Mouse (Mus musculus): Measurements from ENCODE around the gene Podn. TPM values are rescaled to one million over a fixed set of nuclear protein-coding genes. Genes with fewer than 3 reads are reported as not detected.
"Not testable (repeated sequence)": the region's sequence is repeated elsewhere in the genome, so short reads cannot be mapped to it uniquely, and the experiment has no call there.

Gene Podn
- polyA plus RNA-seq, 1 experiment from 2014 or later = 0.27 TPM

DNA sequence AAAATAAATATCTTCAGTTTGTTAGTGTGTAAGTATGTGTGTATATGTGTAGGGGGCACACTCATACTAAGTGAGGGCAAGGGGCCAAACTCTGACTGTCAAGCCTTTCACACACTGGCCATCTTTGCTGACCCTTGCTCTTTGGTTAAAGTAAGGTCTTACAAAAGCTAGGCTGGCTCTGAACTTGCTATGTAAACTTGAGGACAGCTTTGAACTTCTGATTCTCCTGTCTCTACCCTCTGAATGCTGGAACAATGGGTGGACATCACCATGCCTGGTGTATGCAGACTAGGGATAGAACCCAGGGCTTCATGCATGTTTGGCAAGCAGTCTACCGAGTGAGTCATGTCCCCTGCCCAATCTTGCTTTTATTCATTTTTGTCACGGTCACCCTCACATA, 20.2 kb upstream of the Podn start:
- Histone ChIP-seq H3K27me3 (no peaks in the 10 kb centered on the region), H3K4me3 (replicated peaks) (no peak overlapping the region), H3K9me3 (no peaks in the 10 kb centered on the region), H3K27ac (no peak overlapping the region), H3K4me1 (no peaks in the 10 kb centered on the region), H3K36me3 (replicated peaks) (0 out of 2 replicates have a peak, but pooled peaks cover 4% of the 10 kb centered on the region), H3K4me2 (no peak overlapping the region), H3K9ac (no peak overlapping the region)
- ATAC-seq (ENCODE audit: low FRiP score) = no peak
- WGBS = 91% methylated on average over 2 of the region's 2 CpGs

DNA sequence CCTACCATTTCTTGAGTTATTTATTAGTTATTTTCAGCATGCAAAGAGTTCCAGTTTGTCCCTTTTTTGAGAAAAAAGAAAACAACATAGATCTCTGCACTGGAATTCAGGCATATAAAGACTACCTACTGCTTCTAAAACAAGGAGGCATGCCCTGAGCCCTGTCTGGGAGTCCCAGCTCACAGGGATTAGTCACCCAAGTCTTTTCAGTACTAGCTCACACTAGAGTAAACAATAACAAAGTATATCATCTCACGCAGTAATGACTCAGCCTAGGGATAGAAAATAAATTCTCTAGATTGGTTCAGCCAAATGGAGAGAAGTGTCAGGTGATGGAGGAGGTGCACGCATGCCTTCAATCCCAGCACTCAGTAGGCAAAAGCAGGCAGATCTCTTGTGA, 14.5 kb upstream of the Podn start:
- Histone ChIP-seq H3K9ac (no peak overlapping the region), H3K4me3 (replicated peaks) (no peak overlapping the region), H3K9me3 (no peaks in the 10 kb centered on the region), H3K27ac (no peak overlapping the region), H3K4me2 (no peak overlapping the region), H3K27me3 (no peaks in the 10 kb centered on the region), H3K36me3 (replicated peaks) (0 out of 2 replicates have a peak, but pooled peaks cover 4% of the 10 kb centered on the region), H3K4me1 (no peaks in the 10 kb centered on the region)
- WGBS = 51% methylated on average over 2 of the region's 2 CpGs
- no peak for ATAC-seq (ENCODE audit: low FRiP score)

DNA sequence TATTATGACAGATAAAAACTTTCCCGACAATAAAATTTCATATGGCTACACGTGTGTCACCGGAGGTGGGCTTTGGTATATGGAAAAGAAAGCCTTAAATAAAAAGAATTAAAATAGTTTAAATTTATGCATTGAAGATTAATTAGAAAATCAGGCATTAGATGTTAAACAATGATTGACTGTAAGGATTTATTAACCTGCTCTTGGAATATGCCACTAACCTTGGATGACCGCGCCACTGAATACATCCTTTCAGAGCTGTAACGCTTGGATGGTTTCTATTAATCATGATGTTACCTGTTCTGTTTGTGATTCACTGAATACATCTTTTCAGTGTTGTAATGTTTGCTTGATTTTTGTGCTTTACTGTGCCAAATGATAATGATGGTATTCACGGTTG, 13.5 kb upstream of the Podn start:
- 95% methylated on average over 7 of the region's 7 CpGs for WGBS
- H3K4me1 ChIP-seq = no peaks in the 10 kb centered on the region
- no peaks in the 10 kb centered on the region for H3K27me3 ChIP-seq
- no peak overlapping the region for H3K4me2 ChIP-seq
- H3K36me3 ChIP-seq (replicated peaks) = 0 out of 2 replicates have a peak, but pooled peaks cover 4% of the 10 kb centered on the region
- ATAC-seq (ENCODE audit: low FRiP score) = no peak
- H3K4me3 ChIP-seq (replicated peaks) = no peak overlapping the region
- H3K27ac ChIP-seq = no peak overlapping the region
- H3K9me3 ChIP-seq = no peaks in the 10 kb centered on the region
- no peak overlapping the region for H3K9ac ChIP-seq

DNA sequence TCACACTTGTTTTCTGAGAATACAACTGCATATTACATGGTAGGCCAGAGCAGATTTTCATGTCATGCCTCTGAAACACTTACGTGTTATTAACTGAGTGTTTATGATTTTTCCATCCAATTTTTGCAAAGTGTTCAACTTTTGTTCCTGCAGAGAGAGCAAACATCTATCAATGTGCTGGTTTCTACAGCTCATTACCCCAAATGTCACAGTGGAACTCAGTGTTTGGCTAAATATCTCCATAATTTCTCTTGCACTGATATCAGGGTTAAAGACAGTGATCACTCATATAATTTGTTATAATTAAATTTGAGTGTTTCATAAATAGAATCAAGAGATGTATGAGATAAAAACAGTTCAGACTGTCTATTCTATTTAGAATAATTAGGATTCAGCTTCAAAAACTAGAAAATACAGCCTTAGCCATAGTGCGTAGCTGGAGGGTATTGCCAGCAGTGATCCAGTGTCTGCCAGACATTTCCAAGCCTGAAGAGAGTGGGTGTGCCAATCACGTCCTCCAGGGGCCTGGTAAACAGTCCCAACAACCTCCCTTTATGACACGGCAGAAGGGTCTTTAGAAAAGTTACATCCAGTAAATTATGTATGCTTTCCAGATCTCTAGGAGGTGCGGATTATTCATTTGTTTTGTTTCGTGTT, 3.4 kb downstream of the Podn start:
- no peaks in the 10 kb centered on the region for H3K4me1 ChIP-seq
- no peak overlapping the region for H3K9ac ChIP-seq
- no peak for ATAC-seq (ENCODE audit: low FRiP score)
- H3K4me2 ChIP-seq = no peak overlapping the region
- WGBS = 91% methylated on average over 6 of the region's 6 CpGs
- no peaks in the 10 kb centered on the region for H3K9me3 ChIP-seq
- no peak overlapping the region for H3K4me3 ChIP-seq (replicated peaks)
- no peaks in the 10 kb centered on the region; the same call in 1 of the 2 replicates for H3K36me3 ChIP-seq (replicated peaks)
- H3K27ac ChIP-seq = no peak overlapping the region
- no peaks in the 10 kb centered on the region for H3K27me3 ChIP-seq

DNA sequence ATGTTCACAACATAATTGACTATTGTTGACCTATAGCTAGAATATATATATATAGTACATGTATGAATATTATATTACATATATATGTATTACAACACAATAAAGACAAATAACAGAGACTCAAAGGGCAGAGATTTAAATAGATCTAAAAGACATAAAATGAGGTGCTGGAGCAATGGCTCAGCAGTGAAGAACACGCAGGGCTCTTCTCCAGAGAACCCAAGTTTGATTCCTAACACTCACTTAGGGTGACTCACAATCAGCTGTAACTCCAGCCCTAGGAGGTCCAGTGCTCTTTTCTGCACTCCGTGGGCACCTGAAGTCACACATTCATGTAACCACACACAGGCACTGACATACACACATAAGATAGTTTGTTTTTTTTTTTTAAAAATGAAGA, 12.3 kb downstream of the Podn start:
- H3K27ac ChIP-seq = no peak overlapping the region
- no peak overlapping the region for H3K4me2 ChIP-seq
- no peak overlapping the region for H3K4me3 ChIP-seq (replicated peaks)
- no peaks in the 10 kb centered on the region for H3K36me3 ChIP-seq (replicated peaks)
- H3K4me1 ChIP-seq = peaks cover 7% of the 10 kb centered on the region; the same call in 1 of the 2 replicates
- H3K9ac ChIP-seq = no peak overlapping the region
- 87% methylated on average over 2 of the region's 2 CpGs for WGBS
- no peaks in the 10 kb centered on the region for H3K9me3 ChIP-seq
- ATAC-seq (ENCODE audit: low FRiP score) = no peak
- H3K27me3 ChIP-seq = no peaks in the 10 kb centered on the region

DNA sequence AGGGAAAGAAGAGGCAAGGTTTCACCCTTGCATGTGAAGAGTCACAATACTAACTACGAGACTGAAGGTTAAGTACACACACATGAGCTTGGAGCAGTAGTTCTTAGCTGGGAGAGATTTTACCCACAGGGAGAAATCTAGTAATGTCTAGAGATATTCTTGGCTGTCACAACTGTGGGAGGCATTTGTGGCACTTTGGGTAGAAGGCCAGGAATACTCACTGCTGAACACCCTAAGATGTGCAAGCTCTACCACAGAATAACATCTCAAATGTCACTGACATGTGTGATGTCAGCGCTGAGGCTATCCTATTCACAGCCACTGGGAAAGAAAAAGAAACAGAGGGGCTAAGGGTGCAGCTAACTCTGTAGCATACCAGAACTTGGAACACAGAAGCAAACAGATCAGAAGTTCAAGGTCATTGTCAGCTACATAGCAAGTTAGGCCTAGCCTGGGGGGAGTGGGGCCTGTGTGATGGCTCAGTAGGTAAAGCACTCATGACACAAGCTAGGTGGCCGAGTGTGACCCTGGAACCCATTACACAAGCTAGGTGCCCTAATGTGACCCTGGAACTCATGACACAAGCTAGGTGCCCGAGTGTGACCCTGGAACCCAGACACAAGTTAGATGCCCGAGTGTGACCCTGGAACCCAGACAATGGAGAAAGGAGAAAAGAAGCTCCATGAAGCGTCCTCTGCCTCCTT, 13.1 kb downstream of the Podn start:
- no peak for ATAC-seq (ENCODE audit: low FRiP score)
- peaks cover 7% of the 10 kb centered on the region; the same call in 1 of the 2 replicates for H3K4me1 ChIP-seq
- WGBS = 82% methylated on average over 6 of the region's 6 CpGs

DNA sequence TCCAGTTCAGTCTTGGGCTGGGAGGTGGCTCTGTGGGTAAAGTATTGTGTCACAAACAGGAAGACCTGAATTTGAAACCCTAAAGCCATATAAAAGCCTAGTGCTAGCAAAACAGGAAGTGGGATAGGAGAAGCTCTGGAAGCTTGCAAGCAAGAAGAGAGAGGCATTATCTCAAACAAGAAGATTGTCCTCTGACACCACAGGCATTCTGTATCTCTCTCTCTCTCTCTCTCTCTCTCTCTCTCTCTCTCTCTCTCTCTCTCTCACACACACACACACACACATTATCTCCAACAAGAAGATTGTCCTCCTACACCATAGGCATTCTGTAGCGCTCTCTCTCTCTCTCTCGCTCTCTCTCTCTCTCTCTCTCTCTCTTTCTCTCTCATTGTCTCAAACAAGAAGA, 13.8 kb downstream of the Podn start:
- no peak for ATAC-seq (ENCODE audit: low FRiP score)
- no peak overlapping the region for H3K4me2 ChIP-seq
- H3K36me3 ChIP-seq (replicated peaks) = no peaks in the 10 kb centered on the region
- no peaks in the 10 kb centered on the region for H3K27me3 ChIP-seq
- no peak overlapping the region for H3K27ac ChIP-seq
- no peak overlapping the region for H3K4me3 ChIP-seq (replicated peaks)
- H3K9me3 ChIP-seq = no peaks in the 10 kb centered on the region
- H3K4me1 ChIP-seq = peaks cover 7% of the 10 kb centered on the region; the same call in 1 of the 2 replicates
- 83% methylated on average over 2 of the region's 2 CpGs for WGBS
- H3K9ac ChIP-seq = no peak overlapping the region

More for the DNA sequence above, 13.1 kb downstream of the Podn start:
- Histone ChIP-seq H3K9me3 (no peaks in the 10 kb centered on the region), H3K4me3 (replicated peaks) (no peak overlapping the region), H3K27ac (no peak overlapping the region), H3K27me3 (no peaks in the 10 kb centered on the region), H3K36me3 (replicated peaks) (no peaks in the 10 kb centered on the region), H3K9ac (no peak overlapping the region), H3K4me2 (no peak overlapping the region)

DNA sequence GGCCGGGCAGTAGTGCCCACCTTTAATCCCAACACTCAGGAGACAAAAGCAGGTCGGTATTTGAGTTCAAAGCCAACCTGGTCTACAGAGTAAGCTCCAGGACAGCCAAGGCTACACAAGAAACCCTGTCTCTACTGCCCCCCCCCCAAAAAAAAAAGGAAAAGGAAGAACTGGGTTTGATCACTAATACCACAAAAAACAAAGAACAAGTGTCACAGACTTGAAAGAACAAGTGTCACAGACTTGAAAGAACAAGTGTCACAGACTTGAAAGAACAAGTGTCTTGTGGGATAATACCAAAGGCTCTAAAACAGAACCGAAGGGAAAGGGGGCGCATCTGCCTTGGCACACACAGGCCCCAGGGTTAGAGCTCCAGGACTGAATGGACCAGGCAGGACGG, 15.4 kb downstream of the Podn start:
- no peak overlapping the region for H3K9ac ChIP-seq
- H3K9me3 ChIP-seq = no peaks in the 10 kb centered on the region
- H3K4me2 ChIP-seq = no peak overlapping the region
- no peaks in the 10 kb centered on the region for H3K27me3 ChIP-seq
- WGBS = 73% methylated on average over 5 of the region's 5 CpGs
- no peak for ATAC-seq (ENCODE audit: low FRiP score)
- no peak overlapping the region for H3K27ac ChIP-seq
- H3K4me1 ChIP-seq = peaks cover 7% of the 10 kb centered on the region; the same call in 1 of the 2 replicates
- H3K36me3 ChIP-seq (replicated peaks) = no peaks in the 10 kb centered on the region
- H3K4me3 ChIP-seq (replicated peaks) = no peak overlapping the region

DNA sequence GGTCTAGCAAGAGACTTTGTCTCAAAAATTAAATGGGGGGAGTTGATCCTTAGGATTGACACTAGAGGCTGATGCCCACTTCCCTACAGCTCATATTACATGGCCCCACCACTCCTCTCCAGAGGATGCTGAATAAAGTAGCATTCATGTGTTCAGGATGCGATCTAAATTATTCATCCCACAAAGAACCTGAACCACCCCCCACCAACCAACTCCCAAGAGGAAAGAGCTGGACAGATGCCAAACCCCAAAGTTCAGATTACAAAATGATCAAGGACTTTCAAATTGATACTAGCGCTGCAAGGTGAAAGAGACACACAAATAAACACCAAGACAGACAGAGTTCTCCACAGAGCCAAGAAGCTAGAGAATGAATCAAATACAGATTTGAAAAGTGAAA, 16.5 kb downstream of the Podn start:
- 45% methylated on average over 2 of the region's 2 CpGs for WGBS
- Histone ChIP-seq H3K4me3 (replicated peaks) (no peak overlapping the region), H3K27ac (peak overlapping the region; percentile 73; the same call in 1 of the 2 replicates), H3K4me2 (no peak overlapping the region), H3K27me3 (no peaks in the 10 kb centered on the region), H3K36me3 (replicated peaks) (no peaks in the 10 kb centered on the region), H3K9ac (no peak overlapping the region), H3K9me3 (no peaks in the 10 kb centered on the region), H3K4me1 (peaks cover 7% of the 10 kb centered on the region; the same call in 1 of the 2 replicates)
- ATAC-seq (ENCODE audit: low FRiP score) = no peak

DNA sequence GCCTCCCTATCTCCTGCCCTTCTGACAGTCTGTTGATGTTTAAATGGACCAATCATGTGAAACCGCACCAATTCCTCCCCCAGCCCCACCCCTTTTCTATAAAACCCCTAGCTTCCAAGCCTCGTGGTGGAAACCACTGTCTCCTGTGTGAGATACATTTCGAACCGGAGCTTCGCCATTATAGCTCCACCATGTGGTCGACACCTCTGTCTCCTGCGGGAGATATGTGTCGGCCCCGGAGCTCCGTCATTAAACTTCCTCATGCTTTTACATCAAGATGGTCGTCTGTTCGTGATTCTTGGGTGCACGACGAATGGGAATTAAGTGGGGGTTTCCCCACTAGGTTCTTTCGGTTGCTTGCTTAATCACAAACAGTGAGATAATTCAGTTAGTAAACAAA, 17.1 kb downstream of the Podn start:
- not testable (repeated sequence) for H3K27me3 ChIP-seq; H3K36me3 ChIP-seq (replicated peaks); H3K4me2 ChIP-seq; H3K9ac ChIP-seq; H3K4me3 ChIP-seq (replicated peaks); H3K27ac ChIP-seq; H3K9me3 ChIP-seq; H3K4me1 ChIP-seq; ATAC-seq (ENCODE audit: low FRiP score)
- WGBS = 86% methylated on average over 15 of the region's 15 CpGs

DNA sequence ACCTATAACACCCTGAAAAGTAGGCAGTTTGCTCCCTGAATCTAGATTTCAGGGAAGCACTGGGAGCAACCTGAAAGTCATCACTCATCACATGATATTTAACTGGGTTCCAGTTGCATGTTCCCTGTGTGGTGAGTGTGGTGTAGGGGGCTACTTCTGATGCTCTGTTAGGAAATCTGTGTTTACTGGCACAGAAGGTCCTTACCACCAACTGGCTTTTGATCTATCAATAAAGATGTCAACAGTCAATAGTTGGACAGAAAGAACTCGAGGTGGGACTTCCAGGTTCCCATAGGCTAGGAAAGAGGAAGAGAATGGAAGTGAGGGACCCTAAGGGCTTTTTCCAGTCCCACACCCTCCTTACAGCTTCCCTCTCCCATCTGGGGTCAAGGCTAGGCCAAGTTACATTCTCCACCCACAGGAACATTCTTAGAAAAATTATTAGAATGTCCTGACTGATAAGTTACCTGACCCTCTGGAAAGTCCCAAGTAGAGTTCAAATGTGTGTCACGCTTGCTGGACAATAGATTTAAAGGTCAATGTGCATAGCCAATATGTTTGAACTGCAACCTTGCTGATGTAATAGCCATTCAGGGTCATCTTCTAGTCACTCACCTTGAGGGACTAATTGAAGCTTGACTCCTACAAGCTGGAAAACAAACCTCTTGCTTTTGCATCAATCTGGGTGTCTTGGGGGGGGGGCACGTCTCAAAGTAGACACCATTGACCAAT, 18.9 kb downstream of the Podn start:
- H3K36me3 ChIP-seq (replicated peaks) = no peaks in the 10 kb centered on the region
- no peaks in the 10 kb centered on the region for H3K9me3 ChIP-seq

DNA sequence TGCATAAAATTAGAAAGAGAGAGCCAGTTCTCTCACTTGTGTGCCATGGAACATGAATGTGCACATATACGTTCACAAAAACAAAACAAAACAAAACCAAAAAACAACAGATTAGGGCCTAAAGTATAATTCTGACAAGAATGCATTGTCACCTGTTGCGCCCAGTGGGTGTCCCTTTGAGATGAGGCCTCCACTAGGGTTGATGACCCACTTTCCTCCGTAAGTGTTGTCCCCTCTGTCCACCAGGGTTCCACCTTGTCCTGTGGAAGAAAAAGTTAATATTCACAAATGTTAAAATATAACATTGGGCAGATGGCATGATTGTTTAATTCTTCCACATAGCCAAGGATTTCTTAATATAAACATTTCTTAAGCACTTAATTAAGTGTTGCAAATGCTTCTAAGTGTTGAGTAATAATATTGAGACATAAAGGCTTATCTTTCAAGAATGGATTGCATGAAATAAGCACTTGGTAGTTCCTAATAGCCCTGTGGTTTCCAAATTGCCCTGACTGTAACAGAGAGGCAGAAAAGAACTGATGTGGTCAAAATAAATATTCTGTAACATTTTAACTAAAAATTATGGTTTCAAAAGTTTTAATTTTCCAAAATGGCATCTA, 21.9 kb downstream of the Podn start:
- Histone ChIP-seq H3K36me3 (replicated peaks) (no peaks in the 10 kb centered on the region), H3K4me1 (peaks cover 13% of the 10 kb centered on the region), H3K9ac (no peak overlapping the region), H3K27ac (no peak overlapping the region), H3K4me2 (no peak overlapping the region), H3K9me3 (no peaks in the 10 kb centered on the region), H3K27me3 (no peaks in the 10 kb centered on the region), H3K4me3 (replicated peaks) (no peak overlapping the region)
- WGBS = 79% methylated on average over 3 of the region's 3 CpGs
- ATAC-seq (ENCODE audit: low FRiP score) = no peak

More for the DNA sequence above, 18.9 kb downstream of the Podn start:
- WGBS = 83% methylated on average over 3 of the region's 3 CpGs
- H3K27me3 ChIP-seq = no peaks in the 10 kb centered on the region
- H3K9ac ChIP-seq = no peak overlapping the region
- no peak overlapping the region for H3K27ac ChIP-seq
- peaks cover 7% of the 10 kb centered on the region; the same call in 1 of the 2 replicates for H3K4me1 ChIP-seq
- ATAC-seq (ENCODE audit: low FRiP score) = no peak
- H3K4me2 ChIP-seq = no peak overlapping the region
- no peak overlapping the region for H3K4me3 ChIP-seq (replicated peaks)

All from forebrain, embryonic 12.5 days (tissue).